ENCODE assay signal across 8 mouse cellular contexts in genomic region chr1:175923848-175924787, GRCm38 (mm10). TPM values are rescaled to one million over a fixed set of nuclear protein-coding genes. Genes with fewer than 3 reads are reported as not detected.
A peak's percentile ranks its signal among the peaks of the same experiment; 100 is the strongest.
DNase-seq lines count a peak whose midpoint lies in the region; ATAC-seq and TF ChIP-seq lines count a peak whose summit lies in the region.

No protein-coding gene starts in this region.

- peak; percentile 64 for TF ChIP-seq CTCF in E14TG2a.4 (conservative IDR thresholded peaks at IDR 0.05; ENCODE audit: low read length)
- peak; percentile 79 for TF ChIP-seq CTCF in lung, embryonic 14.5 days (IDR thresholded peaks at IDR 0.05; ENCODE audit: low read depth)

- ATAC-seq in granulocyte monocyte progenitor cell, adult 5-6 weeks (replicated peaks; ENCODE audit: poor library complexity, severe bottlenecking), result peak; percentile 83
- peak; percentile 43; the same call in 1 of the 2 replicates for ATAC-seq in lung, embryonic 14.5 days (ENCODE audit: insufficient read depth)

- 49% methylated on average over 7 of the region's 7 CpGs for WGBS in lung, embryonic 14.5 days

- H3K36me3 ChIP-seq in E14TG2a.4 (ENCODE audit: insufficient read depth, low read length), result no peaks in the 10 kb centered on the region
- H3K36me3 ChIP-seq in lung, embryonic 14.5 days (ENCODE audit: insufficient read depth), result no peaks in the 10 kb centered on the region

- H3K4me1 ChIP-seq in E14TG2a.4 (replicated peaks; ENCODE audit: low read depth, low read length), result no peaks in the 10 kb centered on the region
- H3K4me1 ChIP-seq in lung, embryonic 14.5 days (ENCODE audit: insufficient read depth), result no peaks in the 10 kb centered on the region

- no peak overlapping the region for H3K4me3 ChIP-seq in E14TG2a.4 (replicated peaks; ENCODE audit: low read length)
- H3K4me3 ChIP-seq in lung, embryonic 14.5 days (ENCODE audit: low read depth, low read length), result no peak overlapping the region

- no peak overlapping the region for H3K4me2 ChIP-seq in lung, embryonic 14.5 days

- peak; percentile 73 for DNase-seq in adrenal gland, postnatal 25 days
- DNase-seq in embryo, embryonic 9.5 days (ENCODE audit: extremely low spot score), result peak; percentile 53
- peak; percentile 70 to 89 for DNase-seq in kidney, postnatal 36 days
- peak; percentile 93 for DNase-seq in lung, embryonic 14.5 days
- DNase-seq in ovary, postnatal 36 days (ENCODE audit: low spot score), result peak; percentile 52
- peak; percentile 25 to 70 for DNase-seq in thymus, postnatal 10 days (ENCODE audit: low spot score in 2 of 2)

- H3K9me3 ChIP-seq in E14TG2a.4 (ENCODE audit: low read length), result no peaks in the 10 kb centered on the region
- no peaks in the 10 kb centered on the region for H3K9me3 ChIP-seq in lung, embryonic 14.5 days (ENCODE audit: low read depth, low read length)

- no peak overlapping the region for H3K9ac ChIP-seq in lung, embryonic 14.5 days

- H3K27me3 ChIP-seq in E14TG2a.4 (ENCODE audit: insufficient read depth, low read length), result peaks cover 6% of the 10 kb centered on the region; the same call in 1 of the 2 replicates
- H3K27me3 ChIP-seq in lung, embryonic 14.5 days (ENCODE audit: insufficient read depth, low read length), result no peaks in the 10 kb centered on the region

- no peak overlapping the region for H3K27ac ChIP-seq in lung, embryonic 14.5 days (ENCODE audit: low read depth)

RNA-seq across cellular contexts. Expression of gene Gm38100, which starts 4.0 kb away (rescaled TPM):
- total RNA-seq in adrenal gland, postnatal 25 days (2021), result not detected in 2 replicates
- not detected in 2 replicates for total RNA-seq in granulocyte monocyte progenitor cell, adult 5-6 weeks (2014; fragmentation: Nextera tagmentation)
- total RNA-seq in granulocyte monocyte progenitor cell, adult 5-6 weeks (2017), result not detected in 2 replicates
- polyA plus RNA-seq in lung, embryonic 14.5 days (2014; fragmentation: Nextera tagmentation; extraction: Ambion mirVana), result not detected in 2 replicates

RNA-seq across cellular contexts. Expression of gene Exo1, which starts 43.7 kb away (rescaled TPM):
- total RNA-seq in adrenal gland, postnatal 25 days (2021), result 3.2 and 5.9 TPM in 2 replicates
- total RNA-seq in granulocyte monocyte progenitor cell, adult 5-6 weeks (2014; fragmentation: Nextera tagmentation), result 37.9 and 88.1 TPM in 2 replicates
- total RNA-seq in granulocyte monocyte progenitor cell, adult 5-6 weeks (2017), result 44.5 and 56.4 TPM in 2 replicates
- polyA plus RNA-seq in lung, embryonic 14.5 days (2014; fragmentation: Nextera tagmentation; extraction: Ambion mirVana), result 97.5 and 106 TPM in 2 replicates

RNA-seq across cellular contexts. Expression of gene Rbm8a2, which starts 54.8 kb away (rescaled TPM):
- total RNA-seq in adrenal gland, postnatal 25 days (2021), result not detected in 2 replicates
- 0.30 and 0.43 TPM in 2 replicates for total RNA-seq in granulocyte monocyte progenitor cell, adult 5-6 weeks (2014; fragmentation: Nextera tagmentation)
- 0.82 and 1.7 TPM in 2 replicates for total RNA-seq in granulocyte monocyte progenitor cell, adult 5-6 weeks (2017)
- polyA plus RNA-seq in lung, embryonic 14.5 days (2014; fragmentation: Nextera tagmentation; extraction: Ambion mirVana), result 0.78 and 1.0 TPM in 2 replicates
